Mouse (Mus musculus): ENCODE measurements around the gene Glra2.

- no peak for TF ChIP-seq CTCF (IDR thresholded peaks at IDR 0.05; ENCODE audit: extremely low read depth, insufficient read length, insufficient replicate concordance, low read depth, low read length)
- no peak for TF ChIP-seq POLR2A (IDR thresholded peaks at IDR 0.05; ENCODE audit: low read depth, low read length)
Observed at GRCm38 (mm10) chrX:165326939-165327698, at the start of gene Glra2.
